ENCODE assay signal across 7 mouse cellular contexts in the genomic region with DNA sequence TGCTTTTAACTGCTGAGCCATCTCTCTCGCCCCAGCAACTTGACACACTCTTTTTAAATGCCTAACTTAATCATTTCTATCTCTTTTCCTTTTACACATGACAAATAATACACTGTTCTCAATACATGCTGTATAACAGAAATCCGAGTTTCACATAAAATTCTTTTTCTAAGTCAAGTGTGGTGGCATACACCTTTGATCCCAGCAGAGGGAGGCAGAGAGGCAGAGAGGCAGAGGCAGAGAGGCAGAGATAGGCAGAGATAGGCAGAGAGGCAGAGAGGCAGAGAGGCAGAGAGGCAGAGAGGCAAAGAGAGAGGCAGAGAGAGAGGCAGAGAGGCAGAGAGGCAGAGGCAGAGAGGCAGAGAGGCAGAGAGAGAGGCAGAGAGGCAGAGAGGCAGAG. TPM values are rescaled to one million over a fixed set of nuclear protein-coding genes. Genes with fewer than 3 reads are reported as not detected.
A peak's percentile ranks its signal among the peaks of the same experiment; 100 is the strongest.
DNase-seq lines count a peak whose midpoint lies in the region; ATAC-seq and TF ChIP-seq lines count a peak whose summit lies in the region.
"Not testable (repeated sequence)": the region's sequence is repeated elsewhere in the genome, so short reads cannot be mapped to it uniquely, and the experiment has no call there.

No protein-coding gene starts in this region.

- DNase-seq in adrenal gland, postnatal 14 days, result peak; percentile 43
- DNase-seq in cerebellum, postnatal 25 days, result peak; percentile 34 to 62
- DNase-seq in forebrain, postnatal 0 days, result not testable (repeated sequence)
- DNase-seq in kidney, adult 9 months, result peak; percentile 10
- peak; percentile 31 for DNase-seq in lung, postnatal 10 days
- DNase-seq in splenic B cell, adult 2 months (ENCODE audit: low read depth, low spot score), result peak; percentile 36

- ATAC-seq in forebrain, postnatal 0 days, result not testable (repeated sequence)

- peak; percentile 47 for TF ChIP-seq CTCF in ES-Bruce4 (IDR thresholded peaks at IDR 0.05; ENCODE audit: low read depth, low read length)
- TF ChIP-seq CTCF in forebrain, postnatal 0 days (IDR thresholded peaks at IDR 0.05; ENCODE audit: low read depth), result peak; percentile 60

- H3K27ac ChIP-seq in ES-Bruce4 (ENCODE audit: insufficient read depth, low read length); forebrain, postnatal 0 days (ENCODE audit: low read depth, low read length): not testable (repeated sequence)

- not testable (repeated sequence) for TF ChIP-seq POLR2A in ES-Bruce4 (IDR thresholded peaks at IDR 0.05; ENCODE audit: insufficient read depth, low read length)

- H3K4me2 ChIP-seq in forebrain, postnatal 0 days (ENCODE audit: low read depth), result not testable (repeated sequence)

- H3K9me3 ChIP-seq in ES-Bruce4 (replicated peaks; ENCODE audit: control insufficient read depth, insufficient read depth, low read length, poor library complexity, severe bottlenecking); forebrain, postnatal 0 days (ENCODE audit: low read length): not testable (repeated sequence)

- not testable (repeated sequence) for H3K27me3 ChIP-seq in ES-Bruce4 (ENCODE audit: control insufficient read depth, insufficient read depth, low read length, poor library complexity, severe bottlenecking); forebrain, postnatal 0 days (ENCODE audit: insufficient read depth, low read length); splenic B cell, adult 2 months (ENCODE audit: control insufficient read depth, insufficient read depth, low read length, poor library complexity, severe bottlenecking)

- WGBS in forebrain, postnatal 0 days, result 70% methylated on average over 2 of the region's 2 CpGs

- H3K4me1 ChIP-seq in ES-Bruce4 (ENCODE audit: control insufficient read depth, insufficient read depth, low read length); forebrain, postnatal 0 days (ENCODE audit: insufficient read depth): not testable (repeated sequence)

- not testable (repeated sequence) for H3K4me3 ChIP-seq in ES-Bruce4 (ENCODE audit: low read depth, low read length); forebrain, postnatal 0 days (ENCODE audit: low read depth, low read length)

- not testable (repeated sequence) for H3K9ac ChIP-seq in ES-Bruce4 (ENCODE audit: low read depth, poor library complexity, severe bottlenecking); forebrain, postnatal 0 days

- not testable (repeated sequence) for TF ChIP-seq EP300 in ES-Bruce4 (IDR thresholded peaks at IDR 0.05; ENCODE audit: insufficient read depth, low read depth, low read length)

- H3K36me3 ChIP-seq in ES-Bruce4 (ENCODE audit: control insufficient read depth, insufficient read depth, low read length, poor library complexity, severe bottlenecking), result peaks cover 25% of the 10 kb centered on the region
- peaks cover 28% of the 10 kb centered on the region; the same call in 1 of the 2 replicates for H3K36me3 ChIP-seq in forebrain, postnatal 0 days (ENCODE audit: insufficient read depth)
- H3K36me3 ChIP-seq in splenic B cell, adult 2 months (ENCODE audit: control insufficient read depth, insufficient read depth, low read length, poor library complexity, severe bottlenecking), result peaks cover 10% of the 10 kb centered on the region; the same call in 1 of the 2 replicates

RNA-seq across cellular contexts. Expression of gene Sgo1, which starts 31.7 kb away (rescaled TPM):
- polyA plus RNA-seq in ES-Bruce4 (2011; ENCODE audit: insufficient read depth, insufficient read length, low read depth, missing spikeins), result 70.5 and 71.5 TPM in 2 replicates
- total RNA-seq in adrenal gland, postnatal 14 days (2021), result 3.3 and 5.2 TPM in 2 replicates
- total RNA-seq in forebrain, postnatal 0 days (2014; rRNA removed), result 1.4 and 3.1 TPM in 2 replicates
- 3.7 and 4.0 TPM in 2 replicates for polyA plus RNA-seq in forebrain, postnatal 0 days (2015; fragmentation: Nextera tagmentation; extraction: Ambion mirVana)
